Mouse (Mus musculus): ENCODE results near the gene Gse1.

Gene Gse1

DNA sequence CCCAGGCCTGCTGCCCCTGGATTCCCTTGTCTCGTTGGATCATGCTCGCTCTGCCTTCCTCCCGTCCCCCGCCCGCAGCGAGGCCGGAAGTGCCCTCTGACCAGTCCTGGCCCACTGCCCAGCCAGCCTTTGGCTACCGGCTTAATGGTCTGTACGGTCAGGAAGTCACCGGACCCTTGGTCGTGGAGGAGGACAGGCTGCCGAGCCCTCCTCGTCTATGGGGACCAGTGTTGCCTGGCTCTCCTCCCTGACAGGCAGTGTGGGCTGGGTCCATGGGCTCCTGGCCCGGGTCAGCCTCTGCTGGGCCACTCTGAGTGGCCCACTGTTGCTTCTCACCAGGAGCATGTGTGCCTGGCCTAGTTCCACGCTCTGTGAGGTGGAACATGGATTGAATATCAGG is 266.6 kb downstream of the Gse1 start:
- peak; percentile 82 for DNase-seq (ENCODE audit: low read depth, low spot score)

GRCm38 (mm10) chr8:120495461-120495860 is 267.2 kb downstream of the Gse1 start:
- DNase-seq (ENCODE audit: low read depth, low spot score) = no peak

GRCm38 (mm10) chr8:120496478-120496877 is 268.2 kb downstream of the Gse1 start:
- DNase-seq (ENCODE audit: low read depth, low spot score) = no peak

- DNase-seq (ENCODE audit: low read depth, low spot score) = no peak
Measured at GRCm38 (mm10) chr8:120497503-120497946, 269.3 kb downstream of the Gse1 start.

GRCm38 (mm10) chr8:120498349-120498831 is 270.1 kb downstream of the Gse1 start:
- DNase-seq (ENCODE audit: low read depth, low spot score) = no peak

DNA sequence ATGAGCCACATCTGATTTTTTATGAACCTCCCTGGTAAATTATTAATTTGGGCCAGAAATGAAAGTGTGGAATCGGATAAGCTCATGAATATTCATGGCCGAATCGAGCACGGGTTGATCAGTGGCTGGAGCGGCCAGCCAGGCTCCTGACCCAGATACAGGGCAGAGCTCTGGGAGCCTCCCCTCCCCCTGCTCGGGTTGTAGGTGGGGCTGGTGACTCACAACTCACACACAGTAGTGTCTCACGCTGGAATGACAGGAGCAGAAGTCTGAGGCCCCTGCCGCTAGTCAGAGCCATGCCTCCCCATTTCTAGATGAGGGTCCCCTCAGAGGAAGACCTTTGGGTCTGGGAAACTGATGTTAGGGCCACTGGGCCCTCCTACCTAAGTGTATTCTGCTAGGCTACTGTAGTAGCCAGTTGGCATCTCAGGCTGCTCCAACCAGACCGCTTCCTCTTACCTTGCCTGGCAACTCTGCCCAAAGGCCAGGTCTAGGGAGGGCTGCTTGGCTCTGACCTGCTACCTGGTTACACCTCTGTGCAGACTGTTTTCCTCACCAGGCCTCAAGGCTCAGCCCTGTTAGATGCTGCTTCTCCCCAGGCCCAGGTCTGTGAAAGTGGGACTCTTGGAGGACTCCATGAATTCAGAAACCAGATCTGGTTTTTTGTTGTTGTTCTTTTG is 270.8 kb downstream of the Gse1 start:
- DNase-seq (ENCODE audit: low read depth, low spot score) = peak; percentile 78

- DNase-seq (ENCODE audit: low read depth, low spot score) = peak; percentile 70
Measured at GRCm38 (mm10) chr8:120500701-120501261, 272.5 kb downstream of the Gse1 start.

- no peak for DNase-seq (ENCODE audit: low read depth, low spot score)
Measured at GRCm38 (mm10) chr8:120501426-120501825, 273.2 kb downstream of the Gse1 start.

DNA sequence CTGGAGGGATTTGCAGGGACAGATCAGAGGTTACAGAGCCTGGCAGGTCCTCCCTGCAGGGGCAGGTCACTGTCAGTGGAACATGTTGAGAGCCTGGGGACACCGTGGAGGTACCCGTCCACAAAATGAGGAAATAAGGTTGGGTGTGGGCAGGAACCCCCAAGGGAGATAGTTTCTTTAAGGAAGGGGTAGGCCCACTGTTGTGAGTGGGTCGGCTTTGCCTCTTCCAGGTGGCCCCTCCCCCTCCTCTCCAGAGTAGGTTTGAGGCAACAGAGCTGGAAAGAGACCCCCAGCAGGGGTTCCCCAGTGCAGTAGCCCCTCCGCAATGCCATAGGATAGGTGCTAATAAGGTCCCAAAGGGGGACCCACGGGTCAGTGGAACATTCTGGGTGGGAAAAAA is 274.2 kb downstream of the Gse1 start:
- no peak for DNase-seq (ENCODE audit: low read depth, low spot score)

DNA sequence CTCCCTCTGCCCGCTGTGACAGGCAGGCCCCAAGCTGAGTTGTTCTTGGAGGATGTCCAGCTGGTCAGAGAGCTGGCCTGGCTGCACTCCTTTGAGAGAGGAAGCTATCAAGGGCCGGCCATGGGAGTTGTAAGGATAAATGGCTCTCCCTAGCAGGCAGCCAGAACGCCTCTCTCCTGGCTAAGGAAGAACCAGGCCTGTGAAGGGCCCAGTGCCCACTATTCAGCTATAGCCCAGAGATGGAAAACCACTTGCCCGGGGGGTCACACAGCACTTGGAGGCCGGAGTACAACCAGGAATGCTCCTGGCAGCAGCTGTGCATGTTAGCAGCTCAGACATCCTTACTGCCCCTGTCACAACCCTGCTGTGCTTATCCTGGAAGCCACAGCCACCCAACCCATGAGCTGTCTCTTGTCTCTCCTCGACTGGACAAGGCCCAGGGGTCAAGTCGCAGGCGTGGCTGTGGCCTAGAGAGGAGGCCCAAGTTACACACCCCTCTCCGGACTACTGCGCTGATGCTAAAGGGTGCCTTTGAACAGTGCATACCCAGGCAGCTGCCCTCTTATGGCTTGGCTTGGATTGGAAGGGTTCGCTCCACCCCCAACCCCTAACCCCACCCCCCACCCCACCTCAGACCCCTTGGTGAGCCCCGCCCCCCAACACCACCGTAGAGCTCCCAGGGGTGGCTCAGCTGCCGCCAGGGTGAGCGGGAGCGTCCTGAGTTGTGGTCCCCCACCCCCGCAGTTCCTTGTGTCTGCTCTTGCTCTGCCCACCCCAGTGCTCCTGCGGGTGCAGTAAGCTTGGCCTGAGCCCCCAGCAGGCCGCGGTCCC is 276.2 kb downstream of the Gse1 start:
- peak; percentile 76 for DNase-seq (ENCODE audit: low read depth, low spot score)

- DNase-seq (ENCODE audit: low read depth, low spot score) = no peak
Measured at GRCm38 (mm10) chr8:120505082-120505511, 276.8 kb downstream of the Gse1 start.

GRCm38 (mm10) chr8:120505619-120506310 is 277.5 kb downstream of the Gse1 start:
- no peak for DNase-seq (ENCODE audit: low read depth, low spot score)

DNA sequence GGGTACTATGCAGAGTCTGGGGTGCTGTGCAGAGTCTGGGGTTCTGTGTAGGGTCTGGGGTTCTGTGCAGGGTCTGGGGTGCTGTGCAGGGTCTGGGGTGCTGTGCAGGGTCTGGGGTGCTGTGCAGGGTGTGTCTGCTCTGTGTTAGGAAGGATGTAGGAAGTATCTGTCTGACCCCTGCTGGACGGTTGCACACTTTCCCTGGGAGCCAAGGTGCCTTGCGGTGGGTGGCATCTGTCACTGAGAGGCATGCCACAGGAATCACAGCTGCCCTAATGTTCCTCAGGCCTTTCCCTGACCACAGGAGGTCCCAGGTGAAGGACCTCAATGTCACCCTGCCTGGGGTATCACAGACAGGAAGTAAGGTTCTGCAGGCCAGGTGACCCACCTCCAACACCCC is 278.3 kb downstream of the Gse1 start:
- no peak for DNase-seq (ENCODE audit: low read depth, low spot score)

- no peak for DNase-seq (ENCODE audit: low read depth, low spot score)
Measured at GRCm38 (mm10) chr8:120507290-120507689, 279.0 kb downstream of the Gse1 start.

DNA sequence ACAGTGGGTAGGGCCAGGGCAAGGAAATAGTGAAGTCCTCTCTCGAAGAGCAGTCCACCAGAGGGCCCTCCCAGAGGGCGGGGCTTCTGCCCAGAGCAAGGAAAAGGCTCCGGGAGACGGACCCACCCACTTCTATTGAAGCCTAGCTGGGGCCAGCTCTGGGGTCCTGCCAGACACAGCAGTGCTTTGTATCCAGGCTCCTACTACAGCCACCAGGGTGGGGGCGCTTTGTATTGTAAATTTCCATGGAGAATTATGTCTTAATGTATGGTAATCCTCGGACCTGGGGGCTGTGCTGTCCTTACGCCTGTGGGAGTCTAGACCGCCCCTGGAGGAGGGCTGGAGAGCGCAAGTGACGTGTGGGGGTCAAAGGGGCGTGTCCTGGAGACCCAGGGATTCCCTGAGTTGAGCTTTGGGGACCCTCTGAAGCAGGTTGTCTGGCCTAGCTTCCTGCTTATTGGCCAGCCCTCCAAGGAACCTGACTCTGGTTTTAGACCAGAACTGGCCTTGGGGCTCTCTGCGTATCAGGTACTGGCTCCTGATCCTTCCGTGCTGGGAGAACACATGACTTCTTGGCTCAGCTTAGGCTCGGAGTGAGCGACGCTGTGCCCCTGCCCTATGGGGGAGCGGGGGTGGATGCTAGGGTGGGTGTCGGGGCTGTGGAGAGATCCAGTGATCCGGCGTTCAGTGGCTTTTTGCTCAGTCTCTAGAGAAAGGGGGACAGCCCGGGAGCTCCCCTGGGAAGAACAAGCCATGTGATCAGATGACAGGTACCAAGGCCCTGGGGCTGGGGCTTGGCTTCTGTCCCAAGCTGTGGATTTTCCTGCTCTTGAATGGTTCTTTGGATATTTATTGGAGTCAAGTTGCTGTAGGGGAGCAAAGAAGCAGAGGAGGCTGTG is 281.1 kb downstream of the Gse1 start:
- DNase-seq (ENCODE audit: low read depth, low spot score) = no peak

DNA sequence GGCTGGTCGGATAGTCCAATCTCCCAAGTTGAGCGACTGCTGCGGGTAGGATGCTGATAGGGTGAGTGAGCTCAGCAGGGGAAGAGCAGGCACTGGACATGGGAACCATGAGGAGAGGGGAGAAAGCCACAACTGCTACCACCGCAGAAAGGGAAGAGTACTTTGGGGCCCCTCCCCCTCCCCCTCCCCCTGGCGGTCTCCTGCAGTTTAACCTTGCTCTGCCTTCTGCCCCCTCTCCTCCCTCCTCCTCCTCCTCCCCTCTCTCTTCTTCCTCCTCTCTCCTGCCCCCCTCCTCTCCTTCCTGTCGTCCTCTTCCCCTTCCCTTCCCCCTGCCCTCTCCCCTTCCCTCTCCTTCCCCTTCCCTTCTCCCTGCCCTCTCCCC is 281.8 kb downstream of the Gse1 start:
- no peak for DNase-seq (ENCODE audit: low read depth, low spot score)

DNA sequence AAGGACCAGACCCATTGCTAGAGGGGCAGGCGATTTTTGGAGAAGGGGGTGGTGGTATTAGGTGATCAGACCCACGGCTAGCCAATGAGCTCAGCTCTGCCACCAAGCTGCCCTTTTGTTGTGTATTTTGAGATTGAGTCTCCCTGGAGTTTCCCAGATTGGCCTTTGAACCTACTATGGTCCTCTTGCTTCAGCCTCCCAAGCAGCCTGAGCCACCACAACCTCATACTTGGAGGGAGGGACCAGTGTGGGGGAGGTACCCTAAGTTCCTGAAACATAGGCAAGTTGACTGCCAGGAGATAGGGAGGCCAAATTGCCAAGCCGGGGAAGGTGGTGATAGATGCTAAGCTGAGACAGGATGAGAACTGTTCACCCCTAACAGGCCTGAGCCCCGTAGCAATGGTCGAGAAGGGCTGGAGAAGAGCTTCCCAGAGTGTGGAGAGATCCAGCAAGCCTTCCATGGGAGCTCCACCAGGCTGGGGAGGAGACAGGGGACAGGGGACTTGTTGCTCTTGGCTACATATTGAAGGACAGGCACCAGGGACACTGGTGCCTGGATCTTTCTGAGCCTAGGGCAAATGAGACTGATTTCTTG is 282.7 kb downstream of the Gse1 start:
- DNase-seq (ENCODE audit: low read depth, low spot score) = no peak

DNA sequence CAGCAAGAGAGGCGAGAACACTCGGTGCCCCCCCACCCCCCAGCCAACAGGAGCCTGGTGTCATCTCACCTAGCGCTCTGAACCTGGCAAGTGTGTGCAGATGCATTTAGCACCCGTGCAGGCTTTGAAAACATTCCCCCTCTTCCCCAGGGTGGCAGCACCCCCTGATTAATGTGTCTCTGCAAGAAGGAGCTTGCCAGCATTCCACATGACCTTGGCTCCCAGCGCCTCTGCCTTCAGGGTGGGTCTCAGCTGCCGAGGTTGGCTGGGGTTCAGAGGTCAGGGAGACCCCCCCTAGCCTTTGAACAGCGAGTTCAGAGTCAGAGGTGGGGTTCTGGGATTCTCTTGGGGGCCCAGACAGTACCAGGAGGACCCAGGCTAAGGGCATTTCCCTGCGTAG is 283.5 kb downstream of the Gse1 start:
- DNase-seq (ENCODE audit: low read depth, low spot score) = no peak

DNA sequence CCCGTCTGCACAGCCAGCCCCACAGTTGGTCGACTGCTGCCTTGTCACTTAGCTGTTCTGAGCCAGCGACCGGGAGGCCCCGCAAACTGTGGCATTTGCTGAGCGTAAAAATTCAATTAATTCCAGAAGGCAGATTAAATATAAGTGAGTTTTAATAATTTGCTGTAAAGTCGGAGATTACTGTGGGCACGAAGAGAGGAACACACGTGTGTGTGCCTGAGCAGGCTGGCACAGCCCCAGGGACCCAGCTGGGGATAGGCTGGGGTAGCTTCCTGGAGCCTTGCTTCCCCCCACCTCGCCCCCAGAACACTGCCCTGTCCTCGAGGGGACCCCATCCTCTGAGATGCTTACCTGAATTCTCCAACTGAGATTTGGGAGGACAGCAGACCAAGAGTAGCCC is 284.1 kb downstream of the Gse1 start:
- no peak for DNase-seq (ENCODE audit: low read depth, low spot score)

DNA sequence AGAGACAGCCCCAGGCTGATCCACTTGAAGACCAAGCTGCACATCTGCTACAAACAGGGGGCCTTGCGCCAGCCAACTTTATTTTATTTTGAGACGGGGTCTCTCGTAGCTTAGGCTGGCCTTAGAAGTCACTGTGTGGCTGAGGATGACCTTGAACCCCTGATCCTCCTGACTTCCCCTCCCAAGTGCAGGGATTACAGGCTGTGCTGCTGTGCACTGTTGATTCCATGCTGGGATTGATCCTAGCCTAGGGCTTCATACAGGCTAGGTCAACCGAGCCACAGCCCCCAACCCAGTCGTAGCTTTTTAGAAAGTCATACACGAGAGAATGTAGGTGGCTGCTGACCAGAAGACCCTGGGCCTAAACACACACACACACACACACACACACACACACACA is 284.9 kb downstream of the Gse1 start:
- DNase-seq (ENCODE audit: low read depth, low spot score) = no peak
